Mouse (Mus musculus) midbrain, embryonic 12.5 days (tissue): ENCODE results near the gene Spocd1. TPM values are rescaled to one million over a fixed set of nuclear protein-coding genes. Genes with fewer than 3 reads are reported as not detected.

Experiments
- ATAC-seq: fragments of 200-750 bp; cut with Nextera tagmentation; 2 replicates; pipeline ENCODE4 v1.8.0; 2017; ENCODE audit warnings: low read depth, moderate TSS enrichment, moderate library complexity; ENCODE audit not compliant: low FRiP score
- H3K27ac ChIP-seq: fragments of 300-500 bp; sonication (generic); replicated peaks from 2 replicates; pipeline ENCODE4 v1.5.1; 2016; ENCODE audit warnings: mild to moderate bottlenecking
- H3K27me3 ChIP-seq: fragments of 300-500 bp; sonication (generic); 2 replicates; pipeline ENCODE4 v1.6.1; 2016; ENCODE audit warnings: mild to moderate bottlenecking
- H3K36me3 ChIP-seq: fragments of 300-500 bp; sonication (generic); 2 replicates; pipeline ENCODE4 v1.6.1; 2016
- H3K4me1 ChIP-seq: fragments of 300-500 bp; sonication (generic); 2 replicates; pipeline ENCODE4 v1.6.1; 2016
- H3K4me2 ChIP-seq: fragments of 300-500 bp; sonication (generic); replicated peaks from 2 replicates; pipeline ENCODE4 v1.6.1; 2016; ENCODE audit warnings: mild to moderate bottlenecking, moderate library complexity
- H3K4me3 ChIP-seq: fragments of 300-500 bp; sonication (generic); 2 replicates; pipeline ENCODE4 v1.5.1; 2016; ENCODE audit warnings: mild to moderate bottlenecking
- H3K9ac ChIP-seq: fragments of 300-500 bp; sonication (generic); replicated peaks from 2 replicates; pipeline ENCODE4 v1.6.1; 2016; ENCODE audit warnings: mild to moderate bottlenecking, moderate library complexity
- H3K9me3 ChIP-seq: fragments of 300-500 bp; sonication (generic); 2 replicates; pipeline ENCODE4 v1.6.1; 2016; ENCODE audit warnings: mild to moderate bottlenecking
- WGBS: fragments of 180-500 bp; shearing (Covaris S2); methylation state at CpG from one replicate; pipeline ENCODE4 v1.1.7; 2016; 5-methylcytosine and 5-hydroxymethylcytosine counted together
- polyA plus RNA-seq: library from polyadenylated mRNA; unstranded; fragments of >200 nt; fragmentation: Nextera tagmentation; extraction: Ambion mirVana; gene quantifications from 2 replicates; pipeline ENCODE4 v1.2.1, GENCODE M21; 2016

The Spocd1 gene
- polyA plus RNA-seq, 1 experiment from 2014 or later: not detected

- no peak overlapping the region for H3K4me3 ChIP-seq
- no peak overlapping the region for H3K4me2 ChIP-seq
- 89% methylated on average over 16 of the region's 16 CpGs for WGBS
- H3K36me3 ChIP-seq: peaks cover 15% of the 10 kb centered on the region; the same call in 1 of the 2 replicates
- H3K9ac ChIP-seq: no peak overlapping the region
- H3K27ac ChIP-seq: no peak overlapping the region
- no peak for ATAC-seq
- no peaks in the 10 kb centered on the region for H3K9me3 ChIP-seq
- H3K4me1 ChIP-seq: peaks cover 12% of the 10 kb centered on the region
- H3K27me3 ChIP-seq: peaks cover 4% of the 10 kb centered on the region; the same call in 1 of the 2 replicates
Measured at GRCm38 (mm10) chr4:129993944-129994695, 65.1 kb downstream of the Spocd1 start.

GRCm38 (mm10) chr4:129994728-129995127 lies 65.7 kb downstream of the Spocd1 start:
- no peak overlapping the region for H3K27ac ChIP-seq
- no peak for ATAC-seq
- H3K4me2 ChIP-seq: no peak overlapping the region
- 93% methylated on average over 5 of the region's 5 CpGs for WGBS
- peaks cover 8% of the 10 kb centered on the region for H3K4me1 ChIP-seq
- no peak overlapping the region for H3K4me3 ChIP-seq
- H3K27me3 ChIP-seq: peaks cover 4% of the 10 kb centered on the region
- H3K9me3 ChIP-seq: no peaks in the 10 kb centered on the region
- H3K36me3 ChIP-seq: peaks cover 15% of the 10 kb centered on the region; the same call in 1 of the 2 replicates
- no peak overlapping the region for H3K9ac ChIP-seq

GRCm38 (mm10) chr4:129995255-129995654 lies 66.2 kb downstream of the Spocd1 start:
- ATAC-seq: no peak
- Histone ChIP-seq H3K4me2 (no peak overlapping the region), H3K9ac (no peak overlapping the region), H3K4me1 (peaks cover 2% of the 10 kb centered on the region; the same call in 1 of the 2 replicates), H3K9me3 (no peaks in the 10 kb centered on the region), H3K4me3 (no peak overlapping the region), H3K27me3 (peaks cover 4% of the 10 kb centered on the region), H3K27ac (no peak overlapping the region), H3K36me3 (peaks cover 15% of the 10 kb centered on the region; the same call in 1 of the 2 replicates)
- 84% methylated on average over 8 of the region's 8 CpGs for WGBS

- H3K9me3 ChIP-seq: no peaks in the 10 kb centered on the region
- WGBS: 83% methylated on average over 4 of the region's 4 CpGs
- peaks cover 15% of the 10 kb centered on the region; the same call in 1 of the 2 replicates for H3K36me3 ChIP-seq
- no peaks in the 10 kb centered on the region; the same call in 1 of the 2 replicates for H3K4me1 ChIP-seq
- ATAC-seq: no peak
- H3K4me3 ChIP-seq: no peak overlapping the region
- no peak overlapping the region for H3K9ac ChIP-seq
- no peak overlapping the region for H3K27ac ChIP-seq
- H3K27me3 ChIP-seq: peaks cover 4% of the 10 kb centered on the region; the same call in 1 of the 2 replicates
- no peak overlapping the region for H3K4me2 ChIP-seq
Measured at GRCm38 (mm10) chr4:129996015-129996414, 67.0 kb downstream of the Spocd1 start.

GRCm38 (mm10) chr4:129998124-129998523 lies 69.1 kb downstream of the Spocd1 start:
- H3K9me3 ChIP-seq: no peaks in the 10 kb centered on the region
- ATAC-seq: no peak

GRCm38 (mm10) chr4:130001710-130002109 lies 72.7 kb downstream of the Spocd1 start:
- H3K4me3 ChIP-seq: no peak overlapping the region
- H3K4me2 ChIP-seq: no peak overlapping the region
- H3K4me1 ChIP-seq: peaks cover 14% of the 10 kb centered on the region
- peaks cover 10% of the 10 kb centered on the region for H3K27me3 ChIP-seq
- H3K27ac ChIP-seq: no peak overlapping the region
- 61% methylated on average over 5 of the region's 5 CpGs for WGBS
- no peaks in the 10 kb centered on the region for H3K9me3 ChIP-seq
- H3K36me3 ChIP-seq: no peaks in the 10 kb centered on the region; the same call in none of the 2 replicates
- no peak overlapping the region for H3K9ac ChIP-seq
- no peak for ATAC-seq

More at GRCm38 (mm10) chr4:129998124-129998523, 69.1 kb downstream of the Spocd1 start:
- H3K27me3 ChIP-seq: peaks cover 4% of the 10 kb centered on the region; the same call in 1 of the 2 replicates
- H3K4me3 ChIP-seq: no peak overlapping the region
- H3K36me3 ChIP-seq: peaks cover 4% of the 10 kb centered on the region; the same call in 1 of the 2 replicates
- no peak overlapping the region for H3K27ac ChIP-seq
- peaks cover 11% of the 10 kb centered on the region for H3K4me1 ChIP-seq
- 73% methylated on average over 11 of the region's 11 CpGs for WGBS
- H3K4me2 ChIP-seq: no peak overlapping the region
- H3K9ac ChIP-seq: no peak overlapping the region

GRCm38 (mm10) chr4:130002157-130002556 lies 73.1 kb downstream of the Spocd1 start:
- no peak; the same call in 1 of the 2 replicates for ATAC-seq
- no peaks in the 10 kb centered on the region for H3K9me3 ChIP-seq
- no peak overlapping the region for H3K27ac ChIP-seq
- no peak overlapping the region for H3K4me2 ChIP-seq
- H3K9ac ChIP-seq: no peak overlapping the region
- peaks cover 15% of the 10 kb centered on the region for H3K27me3 ChIP-seq
- no peaks in the 10 kb centered on the region; the same call in none of the 2 replicates for H3K36me3 ChIP-seq
- H3K4me1 ChIP-seq: peaks cover 17% of the 10 kb centered on the region
- 82% methylated on average over 10 of the region's 10 CpGs for WGBS
- no peak overlapping the region for H3K4me3 ChIP-seq

GRCm38 (mm10) chr4:130005593-130005992 lies 76.5 kb downstream of the Spocd1 start:
- H3K4me3 ChIP-seq: no peak overlapping the region

GRCm38 (mm10) chr4:130006533-130006932 lies 77.5 kb downstream of the Spocd1 start:
- 21% methylated on average over 25 of the region's 25 CpGs for WGBS
- ATAC-seq: peak; percentile 47; the same call in 1 of the 2 replicates
- Histone ChIP-seq H3K4me2 (peak overlapping the region; percentile 50), H3K4me3 (peak overlapping the region; percentile 27), H3K9ac (no peak overlapping the region; the same call in 1 of the 2 replicates), H3K36me3 (peaks cover 18% of the 10 kb centered on the region), H3K27ac (no peak overlapping the region), H3K27me3 (peaks cover 35% of the 10 kb centered on the region), H3K4me1 (peaks cover 13% of the 10 kb centered on the region), H3K9me3 (no peaks in the 10 kb centered on the region)

More at GRCm38 (mm10) chr4:130005593-130005992, 76.5 kb downstream of the Spocd1 start:
- Histone ChIP-seq H3K4me1 (peaks cover 17% of the 10 kb centered on the region), H3K27me3 (peaks cover 35% of the 10 kb centered on the region), H3K27ac (no peak overlapping the region), H3K9ac (no peak overlapping the region), H3K9me3 (no peaks in the 10 kb centered on the region), H3K4me2 (no peak overlapping the region), H3K36me3 (peaks cover 18% of the 10 kb centered on the region)
- ATAC-seq: no peak
- WGBS: 63% methylated on average over 9 of the region's 9 CpGs

Other genes with a start within 250 kb of the Spocd1 start
- 17.3 and 21.9 TPM in 2 replicates for gene Tmem39b, start 232.4 kb upstream of the Spocd1 start, polyA plus RNA-seq
- 224 and 239 TPM in 2 replicates for gene Khdrbs1, start 186.9 kb upstream of the Spocd1 start, polyA plus RNA-seq
- 345 and 375 TPM in 2 replicates for gene Ptp4a2, start 118.0 kb upstream of the Spocd1 start, polyA plus RNA-seq
- gene Adgrb2, start 55.6 kb downstream of the Spocd1 start, polyA plus RNA-seq: 7.4 and 9.8 TPM in 2 replicates
- 21.0 and 28.9 TPM in 2 replicates for gene Col16a1, start 118.6 kb downstream of the Spocd1 start, polyA plus RNA-seq
- gene Pef1, start 173.3 kb downstream of the Spocd1 start, polyA plus RNA-seq: 65.3 and 68.4 TPM in 2 replicates
- 0.47 and 0.48 TPM in 2 replicates for gene Hcrtr1, start 210.1 kb downstream of the Spocd1 start, polyA plus RNA-seq
- 4.8 and 7.9 TPM in 2 replicates for gene Tinagl1, start 245.9 kb downstream of the Spocd1 start, polyA plus RNA-seq